Mouse (Mus musculus) monocyte, adult 5-6 weeks (primary cell): ENCODE measurements around the gene Cers3. TPM values are rescaled to one million over a fixed set of nuclear protein-coding genes. Genes with fewer than 3 reads are reported as not detected.

Experiments
- ATAC-seq: fragments of 153-309, 156-312 bp; replicated peaks from 2 replicates; pipeline ENCODE4 v1.8.0; 2017; ENCODE audit warnings: mild to moderate bottlenecking; ENCODE audit not compliant: low TSS enrichment, insufficient number of reproducible peaks, severe bottlenecking, poor library complexity, low FRiP score
- total RNA-seq: library from RNA; stranded (forward); fragments of 200-1000, 200-491, 200-594 nt; gene quantifications from 3 replicates; pipeline ENCODE4 v1.2.3, GENCODE M21; 2017

The Cers3 gene
- total RNA-seq, 1 experiment from 2014 or later, result not detected

- no peak for ATAC-seq
These were observed 124.6 kb downstream of the Cers3 start for GRCm38 (mm10) chr7:66867719-66868501.

GRCm38 (mm10) chr7:66871520-66871919 is 128.2 kb downstream of the Cers3 start:
- no peak for ATAC-seq

GRCm38 (mm10) chr7:66871940-66872511 is 128.7 kb downstream of the Cers3 start:
- no peak for ATAC-seq

GRCm38 (mm10) chr7:66873235-66873634 is 129.9 kb downstream of the Cers3 start:
- no peak for ATAC-seq

Other genes starting within 250 kb of the Cers3 start
- 7.5 to 8.3 TPM (median 8.3 TPM) in 3 replicates for gene Asb7, start 53.9 kb upstream of the Cers3 start, total RNA-seq
- gene Lins1, start 53.6 kb upstream of the Cers3 start, total RNA-seq, result 8.2 to 11.9 TPM (median 9.5 TPM) in 3 replicates
- gene Adamts17, start 96.2 kb downstream of the Cers3 start, total RNA-seq, result not detected in 3 replicates